Mouse (Mus musculus): ENCODE data around the gene Ppp2r2d. TPM values are rescaled to one million over a fixed set of nuclear protein-coding genes. Genes with fewer than 3 reads are reported as not detected.

Ppp2r2d gene
- polyA plus RNA-seq (2014; fragmentation: Nextera tagmentation; extraction: Ambion mirVana), result 49.8 and 50.9 TPM in 2 replicates

- Histone ChIP-seq H3K9ac (peak within 1 kb of the TSS; percentile 98), H3K27me3 (ENCODE audit: insufficient read depth, low read length) (no peaks in the 10 kb centered on the region), H3K36me3 (ENCODE audit: insufficient read depth) (peaks cover 20% of the 10 kb centered on the region; the same call in 1 of the 2 replicates), H3K9me3 (ENCODE audit: low read depth, low read length) (no peaks in the 10 kb centered on the region), H3K4me1 (ENCODE audit: insufficient read depth) (0 out of 2 replicates have a peak, but pooled peaks cover 5% of the 10 kb centered on the region), H3K4me3 (ENCODE audit: low read depth, low read length) (peak within 1 kb of the TSS; percentile 97), H3K4me2 (peak within 1 kb of the TSS; percentile 92), H3K27ac (ENCODE audit: low read depth) (peak within 1 kb of the TSS; percentile 92)
- peak; percentile 86 for TF ChIP-seq CTCF (IDR thresholded peaks at IDR 0.05; ENCODE audit: low read depth)
- DNase-seq (peak; percentile 99), ATAC-seq (ENCODE audit: insufficient read depth) (peak; percentile 97)
- WGBS, result under 1% methylated on average over 51 of the region's 51 CpGs
Measured at GRCm38 (mm10) chr7:138845544-138846391, at the start of gene Ppp2r2d, which contains the start of gene Mapk1ip1. Gene Ppp2r2d, plus strand, starts transcription at chr7:138846079. Gene Mapk1ip1, minus strand, starts transcription at chr7:138846273.

- Histone ChIP-seq H3K27ac (ENCODE audit: low read depth) (no peak overlapping the region), H3K27me3 (ENCODE audit: insufficient read depth, low read length) (no peaks in the 10 kb centered on the region), H3K4me3 (ENCODE audit: low read depth, low read length) (no peak overlapping the region), H3K4me1 (ENCODE audit: insufficient read depth) (no peaks in the 10 kb centered on the region), H3K4me2 (no peak overlapping the region), H3K9ac (no peak overlapping the region), H3K9me3 (ENCODE audit: low read depth, low read length) (0 out of 2 replicates have a peak, but pooled peaks cover 3% of the 10 kb centered on the region), H3K36me3 (ENCODE audit: insufficient read depth) (no peaks in the 10 kb centered on the region)
- TF ChIP-seq CTCF (IDR thresholded peaks at IDR 0.05; ENCODE audit: low read depth), result no peak
- DNase-seq, result no peak
- no peak for ATAC-seq (ENCODE audit: insufficient read depth)
- WGBS, result 9% methylated on average over 4 of the region's 4 CpGs
Measured at GRCm38 (mm10) chr7:138803386-138803785, 42.5 kb upstream of the Ppp2r2d start.

GRCm38 (mm10) chr7:138807146-138807545 is 38.7 kb upstream of the Ppp2r2d start:
- Histone ChIP-seq H3K4me2 (no peak overlapping the region), H3K27ac (ENCODE audit: low read depth) (no peak overlapping the region), H3K9ac (no peak overlapping the region), H3K27me3 (ENCODE audit: insufficient read depth, low read length) (no peaks in the 10 kb centered on the region), H3K4me1 (ENCODE audit: insufficient read depth) (no peaks in the 10 kb centered on the region), H3K36me3 (ENCODE audit: insufficient read depth) (no peaks in the 10 kb centered on the region), H3K9me3 (ENCODE audit: low read depth, low read length) (0 out of 2 replicates have a peak, but pooled peaks cover 3% of the 10 kb centered on the region), H3K4me3 (ENCODE audit: low read depth, low read length) (no peak overlapping the region)
- ATAC-seq (ENCODE audit: insufficient read depth), result no peak
- no peak for DNase-seq
- no peak for TF ChIP-seq CTCF (IDR thresholded peaks at IDR 0.05; ENCODE audit: low read depth)
- WGBS, result 88% methylated on average over 3 of the region's 3 CpGs

GRCm38 (mm10) chr7:138813213-138813875 is 32.5 kb upstream of the Ppp2r2d start:
- Histone ChIP-seq H3K9ac (no peak overlapping the region), H3K4me3 (ENCODE audit: low read depth, low read length) (no peak overlapping the region), H3K27me3 (ENCODE audit: insufficient read depth, low read length) (no peaks in the 10 kb centered on the region), H3K9me3 (ENCODE audit: low read depth, low read length) (no peaks in the 10 kb centered on the region), H3K36me3 (ENCODE audit: insufficient read depth) (no peaks in the 10 kb centered on the region), H3K27ac (ENCODE audit: low read depth) (no peak overlapping the region), H3K4me1 (ENCODE audit: insufficient read depth) (no peaks in the 10 kb centered on the region; the same call in 1 of the 2 replicates), H3K4me2 (no peak overlapping the region)
- no peak for TF ChIP-seq CTCF (IDR thresholded peaks at IDR 0.05; ENCODE audit: low read depth)
- no peak; the same call in 1 of the 2 replicates for ATAC-seq (ENCODE audit: insufficient read depth)
- 52% methylated on average over 11 of the region's 11 CpGs for WGBS
- DNase-seq, result peak; percentile 25

- H3K9me3 ChIP-seq (ENCODE audit: low read depth, low read length), result no peaks in the 10 kb centered on the region
- no peak overlapping the region for H3K9ac ChIP-seq
- no peak overlapping the region for H3K4me2 ChIP-seq
- no peaks in the 10 kb centered on the region; the same call in 1 of the 2 replicates for H3K4me1 ChIP-seq (ENCODE audit: insufficient read depth)
- 55% methylated on average over 4 of the region's 4 CpGs for WGBS
- no peak for DNase-seq
- no peak overlapping the region for H3K27ac ChIP-seq (ENCODE audit: low read depth)
- TF ChIP-seq CTCF (IDR thresholded peaks at IDR 0.05; ENCODE audit: low read depth), result peak; percentile 52
- H3K4me3 ChIP-seq (ENCODE audit: low read depth, low read length), result no peak overlapping the region
- no peaks in the 10 kb centered on the region for H3K36me3 ChIP-seq (ENCODE audit: insufficient read depth)
- no peak for ATAC-seq (ENCODE audit: insufficient read depth)
- H3K27me3 ChIP-seq (ENCODE audit: insufficient read depth, low read length), result no peaks in the 10 kb centered on the region
Measured at GRCm38 (mm10) chr7:138818314-138818713, 27.6 kb upstream of the Ppp2r2d start.

GRCm38 (mm10) chr7:138824423-138824822 is 21.5 kb upstream of the Ppp2r2d start:
- Histone ChIP-seq H3K27ac (ENCODE audit: low read depth) (no peak overlapping the region), H3K36me3 (ENCODE audit: insufficient read depth) (no peaks in the 10 kb centered on the region), H3K4me3 (ENCODE audit: low read depth, low read length) (no peak overlapping the region), H3K9ac (no peak overlapping the region), H3K27me3 (ENCODE audit: insufficient read depth, low read length) (no peaks in the 10 kb centered on the region), H3K9me3 (ENCODE audit: low read depth, low read length) (no peaks in the 10 kb centered on the region), H3K4me2 (no peak overlapping the region), H3K4me1 (ENCODE audit: insufficient read depth) (no peaks in the 10 kb centered on the region)
- TF ChIP-seq CTCF (IDR thresholded peaks at IDR 0.05; ENCODE audit: low read depth), result no peak
- ATAC-seq (ENCODE audit: insufficient read depth) (no peak), DNase-seq (no peak)
- 69% methylated on average over 6 of the region's 6 CpGs for WGBS
